Mouse (Mus musculus) stomach, postnatal 0 days (tissue): ENCODE results near the gene Dhx29.

Experiments used
- CTCF ChIP-seq: IDR thresholded peaks from 2 replicates; pipeline ENCODE4 v1.5.1; 2016; ENCODE audit warnings: antibody characterized with exemption, low read depth, mild to moderate bottlenecking, moderate library complexity
- EP300 ChIP-seq: optimal IDR thresholded peaks from 2 replicates; pipeline ENCODE3; 2016; ENCODE audit warnings: antibody characterized with exemption

GRCm38 (mm10) chr13:112986451-112986950, 59.2 kb downstream of the Dhx29 start:
- no peak for TF ChIP-seq CTCF
- TF ChIP-seq EP300 = no peak
